ENCODE assay signal across 23 mouse cellular contexts in genomic region chr2:168738854-168739253, GRCm38 (mm10). TPM values are rescaled to one million over a fixed set of nuclear protein-coding genes. Genes with fewer than 3 reads are reported as not detected.
DNase-seq lines count a peak whose midpoint lies in the region; ATAC-seq and TF ChIP-seq lines count a peak whose summit lies in the region.
"Had no signal": no experiment of that assay in that cellular context is flagged by ENCODE, and none has a peak within 500 bp of the region (broad histone marks: within the 10 kb centered on the region; RNA-seq: fewer than 3 reads in every experiment).

No protein-coding gene starts in this region.

- no peaks in the 10 kb centered on the region for H3K4me1 ChIP-seq in forebrain, postnatal 0 days (ENCODE audit: insufficient read depth)
- H3K4me1 ChIP-seq in forebrain, embryonic 10.5 days, result peaks cover 22% of the 10 kb centered on the region
- H3K4me1 ChIP-seq in E14TG2a.4 (replicated peaks; ENCODE audit: low read depth, low read length), result peaks cover 44% of the 10 kb centered on the region
- H3K4me1 ChIP-seq: liver, embryonic 13.5 days had no signal

- no peak overlapping the region for H3K4me2 ChIP-seq in forebrain, postnatal 0 days (ENCODE audit: low read depth)
- H3K4me2 ChIP-seq: forebrain, embryonic 12.5 days; limb, embryonic 12.5 days; liver, embryonic 13.5 days; neural tube, embryonic 15.5 days had no signal

- ATAC-seq in forebrain, postnatal 0 days, result no peak

- no peaks in the 10 kb centered on the region for H3K36me3 ChIP-seq in forebrain, postnatal 0 days (ENCODE audit: insufficient read depth)
- H3K36me3 ChIP-seq in forebrain, embryonic 10.5 days (replicated peaks), result no peaks in the 10 kb centered on the region
- H3K36me3 ChIP-seq in E14TG2a.4 (ENCODE audit: insufficient read depth, low read length), result no peaks in the 10 kb centered on the region
- H3K36me3 ChIP-seq: embryonic facial prominence, embryonic 10.5 days; forebrain, embryonic 12.5 days; limb, embryonic 12.5 days; liver, embryonic 13.5 days; neural tube, embryonic 15.5 days had no signal

- intact Hi-C loops in left cerebral cortex, adult 2 months (cut with DNase I), result no loop called here

- 93% methylated on average over 1 of the region's 1 CpGs for WGBS in forebrain, postnatal 0 days
- WGBS in forebrain, embryonic 10.5 days, result 97% methylated on average over 1 of the region's 1 CpGs

- DNase-seq in forebrain, postnatal 0 days, result no peak
- DNase-seq in forebrain, embryonic 10.5 days (ENCODE audit: extremely low spot score, low spot score), result no peak
- no peak for DNase-seq in left cerebral cortex, adult 2 months (ENCODE audit: extremely low spot score in 1 of 2, low spot score in 2 of 2)
- DNase-seq in left cerebral cortex, adult 18-20 months (ENCODE audit: low spot score in 2 of 2), result no peak
- peak; percentile 81 for DNase-seq in R1 (ENCODE audit: low read depth, low spot score)
- DNase-seq in urinary bladder, postnatal 14 days (ENCODE audit: low spot score), result no peak
- DNase-seq: gastrocnemius, postnatal 25 days; kidney, adult 8-10 months; kidney, postnatal 25 days; liver, embryonic 13.5 days; lung, postnatal 14 days; midbrain, embryonic 14.5 days; right cerebral cortex, postnatal 14 days; thymus, adult 2 months had no signal

- H3K27me3 ChIP-seq in forebrain, postnatal 0 days (ENCODE audit: insufficient read depth, low read length), result no peaks in the 10 kb centered on the region
- peaks cover 4% of the 10 kb centered on the region; the same call in 1 of the 2 replicates for H3K27me3 ChIP-seq in forebrain, embryonic 10.5 days (ENCODE audit: poor library complexity, severe bottlenecking)
- H3K27me3 ChIP-seq in E14TG2a.4 (ENCODE audit: insufficient read depth, low read length), result peaks cover 4% of the 10 kb centered on the region; the same call in 1 of the 2 replicates
- H3K27me3 ChIP-seq: forebrain, embryonic 12.5 days; limb, embryonic 12.5 days; neural tube, embryonic 15.5 days had no signal

- H3K9me3 ChIP-seq in forebrain, postnatal 0 days (ENCODE audit: low read length), result no peaks in the 10 kb centered on the region
- H3K9me3 ChIP-seq in forebrain, embryonic 10.5 days, result no peaks in the 10 kb centered on the region
- H3K9me3 ChIP-seq in E14TG2a.4 (ENCODE audit: low read length), result no peaks in the 10 kb centered on the region
- H3K9me3 ChIP-seq: forebrain, embryonic 12.5 days; liver, embryonic 13.5 days; neural tube, embryonic 15.5 days had no signal

- H3K4me3 ChIP-seq in forebrain, postnatal 0 days (ENCODE audit: low read depth, low read length), result no peak overlapping the region
- H3K4me3 ChIP-seq in forebrain, embryonic 10.5 days, result no peak overlapping the region
- H3K4me3 ChIP-seq in left cerebral cortex, adult 2 months, result no peak overlapping the region
- no peak overlapping the region for H3K4me3 ChIP-seq in E14TG2a.4 (replicated peaks; ENCODE audit: low read length)
- H3K4me3 ChIP-seq: embryonic facial prominence, embryonic 10.5 days; forebrain, embryonic 12.5 days; limb, embryonic 12.5 days; liver, embryonic 13.5 days; neural tube, embryonic 15.5 days had no signal

- no peak overlapping the region for H3K27ac ChIP-seq in forebrain, postnatal 0 days (ENCODE audit: low read depth, low read length)
- no peak overlapping the region for H3K27ac ChIP-seq in forebrain, embryonic 10.5 days
- H3K27ac ChIP-seq in left cerebral cortex, adult 2 months, result no peak overlapping the region
- H3K27ac ChIP-seq: embryonic facial prominence, embryonic 10.5 days; forebrain, embryonic 12.5 days; limb, embryonic 12.5 days; liver, embryonic 13.5 days; neural tube, embryonic 15.5 days had no signal

- H3K9ac ChIP-seq in forebrain, postnatal 0 days, result no peak overlapping the region
- H3K9ac ChIP-seq: forebrain, embryonic 12.5 days; limb, embryonic 12.5 days; liver, embryonic 13.5 days; neural tube, embryonic 15.5 days had no signal

- peak; percentile 41 for TF ChIP-seq CTCF in forebrain, postnatal 0 days (IDR thresholded peaks at IDR 0.05; ENCODE audit: low read depth)
- peak; percentile 35 for TF ChIP-seq CTCF in left cerebral cortex, adult 2 months (IDR thresholded peaks at IDR 0.05)
- peak; percentile 74 for TF ChIP-seq CTCF in E14TG2a.4 (conservative IDR thresholded peaks at IDR 0.05; ENCODE audit: low read length)

RNA-seq across cellular contexts. Expression of gene Atp9a, which starts 3.4 kb away (rescaled TPM):
- total RNA-seq in forebrain, postnatal 0 days (2014; rRNA removed), result 397 and 497 TPM in 2 replicates
- 124 and 143 TPM in 2 replicates for polyA plus RNA-seq in forebrain, postnatal 0 days (2015; fragmentation: Nextera tagmentation; extraction: Ambion mirVana)
- 8.7 and 9.0 TPM in 2 replicates for polyA plus RNA-seq in forebrain, embryonic 10.5 days (2016; fragmentation: Nextera tagmentation; extraction: Ambion mirVana)
- 100 to 1,000 TPM; 406 to 408 TPM for total RNA-seq in left cerebral cortex, adult 2 months (2021)
- total RNA-seq in left cerebral cortex, adult 18-20 months (2021), result 100 to 1,000 TPM; 417 to 436 TPM

RNA-seq across cellular contexts. Expression of gene Sall4, which starts 28.9 kb away (rescaled TPM):
- total RNA-seq in forebrain, postnatal 0 days (2014; rRNA removed), result 0.10 and 0.31 TPM in 2 replicates
- 0.05 and 0.06 TPM in 2 replicates for polyA plus RNA-seq in forebrain, postnatal 0 days (2015; fragmentation: Nextera tagmentation; extraction: Ambion mirVana)
- 35.3 and 39.1 TPM in 2 replicates for polyA plus RNA-seq in forebrain, embryonic 10.5 days (2016; fragmentation: Nextera tagmentation; extraction: Ambion mirVana)
- total RNA-seq in left cerebral cortex, adult 2 months (2021), result under 1 TPM; 0.14 to 0.51 TPM
- total RNA-seq in left cerebral cortex, adult 18-20 months (2021), result under 1 TPM; 0.07 to 0.44 TPM
- total RNA-seq: adrenal gland, adult 18-20 months; hematopoietic stem cell, adult 5-6 weeks; megakaryocyte, adult 5-6 weeks had no signal
- polyA plus RNA-seq: spleen, adult 2 months had no signal
